Comparison of ENCODE assay signal across 9 mouse cellular contexts in genomic region chr15:79097135-79097534, GRCm38 (mm10). TPM values are rescaled to one million over a fixed set of nuclear protein-coding genes. Genes with fewer than 3 reads are reported as not detected.
DNase-seq lines count a peak whose midpoint lies in the region; ATAC-seq and TF ChIP-seq lines count a peak whose summit lies in the region.
"Had no signal": no experiment of that assay in that cellular context is flagged by ENCODE, and none has a peak within 500 bp of the region (broad histone marks: within the 10 kb centered on the region; RNA-seq: fewer than 3 reads in every experiment).

No protein-coding gene starts in this region.

- H3K27me3 ChIP-seq in heart, embryonic 16.5 days (ENCODE audit: control insufficient read depth, insufficient read depth, low read length), result no peaks in the 10 kb centered on the region
- H3K27me3 ChIP-seq in lung, embryonic 14.5 days (ENCODE audit: insufficient read depth, low read length), result no peaks in the 10 kb centered on the region
- H3K27me3 ChIP-seq in liver, embryonic 13.5 days, result no peaks in the 10 kb centered on the region
- H3K27me3 ChIP-seq in cerebellum, adult 2 months (ENCODE audit: control insufficient read depth, insufficient read depth, low read length), result no peaks in the 10 kb centered on the region

- H3K36me3 ChIP-seq in heart, embryonic 16.5 days (ENCODE audit: control insufficient read depth, insufficient read depth), result peaks cover 18% of the 10 kb centered on the region; the same call in 1 of the 2 replicates
- H3K36me3 ChIP-seq in lung, embryonic 14.5 days (ENCODE audit: insufficient read depth), result peaks cover 40% of the 10 kb centered on the region
- peaks cover 42% of the 10 kb centered on the region for H3K36me3 ChIP-seq in liver, embryonic 13.5 days

- peak; percentile 22; the same call in 1 of the 2 replicates for ATAC-seq in heart, embryonic 16.5 days (replicated peaks; ENCODE audit: extremely low read depth, insufficient read depth, low FRiP score)
- no peak for ATAC-seq in lung, embryonic 14.5 days (ENCODE audit: insufficient read depth)
- ATAC-seq in liver, embryonic 13.5 days (ENCODE audit: low read depth), result no peak

- TF ChIP-seq POLR2A in embryonic fibroblast, embryonic 13.5 days (IDR thresholded peaks at IDR 0.05; ENCODE audit: low read depth, low read length), result no peak
- TF ChIP-seq POLR2A in cerebellum, adult 2 months (IDR thresholded peaks at IDR 0.05; ENCODE audit: borderline replicate concordance, insufficient read depth, low read length), result no peak

- peak overlapping the region; percentile 68 for H3K9ac ChIP-seq in heart, embryonic 16.5 days (ENCODE audit: low read length)
- no peak overlapping the region for H3K9ac ChIP-seq in lung, embryonic 14.5 days
- H3K9ac ChIP-seq in liver, embryonic 13.5 days, result peak overlapping the region; percentile 11; the same call in 1 of the 2 replicates

- WGBS in heart, embryonic 16.5 days, result 11% methylated on average over 2 of the region's 2 CpGs
- 9% methylated on average over 2 of the region's 2 CpGs for WGBS in lung, embryonic 14.5 days
- 45% methylated on average over 2 of the region's 2 CpGs for WGBS in liver, embryonic 13.5 days (ENCODE audit: insufficient replicate concordance)
- 30% methylated on average over 2 of the region's 2 CpGs for WGBS in cerebellum, adult 2 months

- H3K4me1 ChIP-seq in heart, embryonic 16.5 days (ENCODE audit: control insufficient read depth, insufficient read depth, low read length), result peaks cover 54% of the 10 kb centered on the region
- H3K4me1 ChIP-seq in lung, embryonic 14.5 days (ENCODE audit: insufficient read depth), result peaks cover 28% of the 10 kb centered on the region
- H3K4me1 ChIP-seq in embryonic fibroblast, embryonic 13.5 days (ENCODE audit: control insufficient read depth, insufficient read depth, low read length), result peaks cover 7% of the 10 kb centered on the region
- H3K4me1 ChIP-seq in liver, embryonic 13.5 days (replicated peaks), result peaks cover 29% of the 10 kb centered on the region
- no peaks in the 10 kb centered on the region for H3K4me1 ChIP-seq in cerebellum, adult 2 months (ENCODE audit: control insufficient read depth, insufficient read depth, low read length)

- H3K9me3 ChIP-seq in heart, embryonic 16.5 days (replicated peaks; ENCODE audit: control insufficient read depth, low read length), result no peaks in the 10 kb centered on the region
- no peaks in the 10 kb centered on the region for H3K9me3 ChIP-seq in lung, embryonic 14.5 days (ENCODE audit: low read depth, low read length)
- no peaks in the 10 kb centered on the region for H3K9me3 ChIP-seq in liver, embryonic 13.5 days (replicated peaks)

- no peak for TF ChIP-seq CTCF in lung, embryonic 14.5 days (IDR thresholded peaks at IDR 0.05; ENCODE audit: low read depth)
- no peak for TF ChIP-seq CTCF in embryonic fibroblast, embryonic 13.5 days (IDR thresholded peaks at IDR 0.05; ENCODE audit: borderline replicate concordance, insufficient read depth, low read length)
- no peak for TF ChIP-seq CTCF in cerebellum, adult 2 months (IDR thresholded peaks at IDR 0.05; ENCODE audit: borderline replicate concordance, insufficient read depth, low read depth, low read length)

- peak overlapping the region; percentile 53 for H3K4me2 ChIP-seq in heart, embryonic 16.5 days (ENCODE audit: low read depth, low read length)
- H3K4me2 ChIP-seq in lung, embryonic 14.5 days, result peak overlapping the region; percentile 15; the same call in 1 of the 2 replicates
- no peak overlapping the region for H3K4me2 ChIP-seq in liver, embryonic 13.5 days

- intact Hi-C loops in heart, postnatal 25 days (cut with DNase I), result no loop called here

- DNase-seq in heart, postnatal 25 days (ENCODE audit: low spot score), result no peak
- peak; percentile 30 for DNase-seq in lung, embryonic 14.5 days
- DNase-seq in lung, postnatal 14 days, result no peak
- DNase-seq in liver, embryonic 13.5 days, result no peak
- DNase-seq in spleen, postnatal 36 days (ENCODE audit: low spot score in 2 of 2), result no peak
- DNase-seq in cerebellum, adult 2 months, result no peak

- H3K27ac ChIP-seq in heart, embryonic 16.5 days (ENCODE audit: low read length), result peak overlapping the region; percentile 99
- H3K27ac ChIP-seq in lung, embryonic 14.5 days (ENCODE audit: low read depth), result peak overlapping the region; percentile 81
- H3K27ac ChIP-seq in embryonic fibroblast, embryonic 13.5 days (ENCODE audit: insufficient read depth, low read length), result peak overlapping the region; percentile 35; the same call in 1 of the 2 replicates
- peak overlapping the region; percentile 47; the same call in 1 of the 2 replicates for H3K27ac ChIP-seq in liver, embryonic 13.5 days
- H3K27ac ChIP-seq in cerebellum, adult 2 months (ENCODE audit: insufficient read depth, low read length), result no peak overlapping the region
- H3K27ac ChIP-seq: macrophage had no signal

- no peak overlapping the region for H3K4me3 ChIP-seq in heart, embryonic 16.5 days (ENCODE audit: low read length)
- no peak overlapping the region for H3K4me3 ChIP-seq in lung, embryonic 14.5 days (ENCODE audit: low read depth, low read length)
- no peak overlapping the region for H3K4me3 ChIP-seq in embryonic fibroblast, embryonic 13.5 days (ENCODE audit: insufficient read depth, low read length)
- no peak overlapping the region for H3K4me3 ChIP-seq in liver, embryonic 13.5 days (replicated peaks)
- H3K4me3 ChIP-seq in cerebellum, adult 2 months (replicated peaks; ENCODE audit: insufficient read depth, low read depth, low read length), result no peak overlapping the region

RNA-seq across cellular contexts. Expression of gene Micall1, which starts 11.6 kb away (rescaled TPM):
- polyA plus RNA-seq in heart, embryonic 16.5 days (2015; fragmentation: Nextera tagmentation; extraction: Ambion mirVana), result 21.1 and 23.2 TPM in 2 replicates
- 10 to 100 TPM; 51.9 to 57.7 TPM for total RNA-seq in heart, postnatal 25 days (2021)
- polyA plus RNA-seq in lung, embryonic 14.5 days (2014; fragmentation: Nextera tagmentation; extraction: Ambion mirVana), result 7.5 and 9.0 TPM in 2 replicates
- polyA plus RNA-seq in embryonic fibroblast, embryonic 13.5 days (2011; ENCODE audit: insufficient read length, low read depth, missing spikeins), result 17.0 and 27.4 TPM in 2 replicates
- polyA plus RNA-seq in liver, embryonic 13.5 days (2015; fragmentation: Nextera tagmentation; extraction: Ambion mirVana), result 1.0 and 1.2 TPM in 2 replicates
- polyA plus RNA-seq in cerebellum, adult 2 months (2012; rRNA removed), result 35.9 and 37.0 TPM in 2 replicates

RNA-seq across cellular contexts. Expression of gene Eif3l, which starts 22.2 kb away (rescaled TPM):
- polyA plus RNA-seq in heart, embryonic 16.5 days (2015; fragmentation: Nextera tagmentation; extraction: Ambion mirVana), result 151 and 161 TPM in 2 replicates
- total RNA-seq in heart, postnatal 25 days (2021), result 10 to 100 TPM; 68.9 to 71.5 TPM
- 243 and 249 TPM in 2 replicates for polyA plus RNA-seq in lung, embryonic 14.5 days (2014; fragmentation: Nextera tagmentation; extraction: Ambion mirVana)
- polyA plus RNA-seq in embryonic fibroblast, embryonic 13.5 days (2011; ENCODE audit: insufficient read length, low read depth, missing spikeins), result 247 and 268 TPM in 2 replicates
- 171 and 185 TPM in 2 replicates for polyA plus RNA-seq in liver, embryonic 13.5 days (2015; fragmentation: Nextera tagmentation; extraction: Ambion mirVana)
- polyA plus RNA-seq in cerebellum, adult 2 months (2012; rRNA removed), result 88.1 and 93.0 TPM in 2 replicates

RNA-seq across cellular contexts. Expression of gene Ankrd54, which starts 34.4 kb away (rescaled TPM):
- polyA plus RNA-seq in heart, embryonic 16.5 days (2015; fragmentation: Nextera tagmentation; extraction: Ambion mirVana), result 28.4 and 28.5 TPM in 2 replicates
- 1 to 10 TPM; 7.4 to 7.5 TPM for total RNA-seq in heart, postnatal 25 days (2021)
- 54.4 and 55.4 TPM in 2 replicates for polyA plus RNA-seq in lung, embryonic 14.5 days (2014; fragmentation: Nextera tagmentation; extraction: Ambion mirVana)
- 10.4 and 13.8 TPM in 2 replicates for polyA plus RNA-seq in embryonic fibroblast, embryonic 13.5 days (2011; ENCODE audit: insufficient read length, low read depth, missing spikeins)
- polyA plus RNA-seq in liver, embryonic 13.5 days (2015; fragmentation: Nextera tagmentation; extraction: Ambion mirVana), result 47.9 and 49.6 TPM in 2 replicates
- 40.7 and 42.8 TPM in 2 replicates for polyA plus RNA-seq in cerebellum, adult 2 months (2012; rRNA removed)

RNA-seq across cellular contexts. Expression of gene Polr2f, which starts 43.7 kb away (rescaled TPM):
- 222 and 262 TPM in 2 replicates for polyA plus RNA-seq in heart, embryonic 16.5 days (2015; fragmentation: Nextera tagmentation; extraction: Ambion mirVana)
- total RNA-seq in heart, postnatal 25 days (2021), result 100 to 1,000 TPM; 132 TPM
- polyA plus RNA-seq in lung, embryonic 14.5 days (2014; fragmentation: Nextera tagmentation; extraction: Ambion mirVana), result 315 and 325 TPM in 2 replicates
- 82.7 and 96.6 TPM in 2 replicates for polyA plus RNA-seq in embryonic fibroblast, embryonic 13.5 days (2011; ENCODE audit: insufficient read length, low read depth, missing spikeins)
- 233 and 235 TPM in 2 replicates for polyA plus RNA-seq in liver, embryonic 13.5 days (2015; fragmentation: Nextera tagmentation; extraction: Ambion mirVana)
- polyA plus RNA-seq in cerebellum, adult 2 months (2012; rRNA removed), result 107 and 110 TPM in 2 replicates

RNA-seq across cellular contexts. Expression of gene 1700088E04Rik, which starts 43.9 kb away (rescaled TPM):
- polyA plus RNA-seq in heart, embryonic 16.5 days (2015; fragmentation: Nextera tagmentation; extraction: Ambion mirVana), result 11.0 and 12.0 TPM in 2 replicates
- total RNA-seq in heart, postnatal 25 days (2021), result 1 to 10 TPM; 1.6 to 1.7 TPM
- polyA plus RNA-seq in lung, embryonic 14.5 days (2014; fragmentation: Nextera tagmentation; extraction: Ambion mirVana), result 6.0 and 7.1 TPM in 2 replicates
- 1.7 and 2.2 TPM in 2 replicates for polyA plus RNA-seq in embryonic fibroblast, embryonic 13.5 days (2011; ENCODE audit: insufficient read length, low read depth, missing spikeins)
- 0.61 and 0.74 TPM in 2 replicates for polyA plus RNA-seq in liver, embryonic 13.5 days (2015; fragmentation: Nextera tagmentation; extraction: Ambion mirVana)
- polyA plus RNA-seq in cerebellum, adult 2 months (2012; rRNA removed), result 6.7 and 10.8 TPM in 2 replicates
